Mouse (Mus musculus): ENCODE measurements around the gene Cldn7.

Gene Cldn7

DNA sequence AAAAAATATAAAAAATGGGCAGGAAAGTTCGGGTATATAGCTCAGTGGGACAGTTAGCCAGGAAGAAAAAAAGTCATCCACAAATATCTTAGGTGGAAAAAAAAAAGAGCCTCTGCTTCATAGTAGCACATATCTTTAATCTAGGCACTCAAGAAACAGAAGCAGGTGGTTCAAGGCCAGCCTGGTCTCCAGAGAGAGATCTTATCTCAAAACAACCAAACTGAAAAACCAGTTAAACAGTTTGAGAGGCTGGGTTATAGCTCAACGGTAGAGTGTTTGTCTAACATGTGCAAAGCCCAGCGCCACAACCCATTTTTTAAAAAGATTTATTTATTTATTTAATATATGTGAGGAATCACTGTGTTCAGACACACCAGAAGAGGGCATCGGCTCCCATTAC is 31.5 kb upstream of the Cldn7 start:
- DNase-seq (ENCODE audit: low spot score in 2 of 2), result no peak

DNA sequence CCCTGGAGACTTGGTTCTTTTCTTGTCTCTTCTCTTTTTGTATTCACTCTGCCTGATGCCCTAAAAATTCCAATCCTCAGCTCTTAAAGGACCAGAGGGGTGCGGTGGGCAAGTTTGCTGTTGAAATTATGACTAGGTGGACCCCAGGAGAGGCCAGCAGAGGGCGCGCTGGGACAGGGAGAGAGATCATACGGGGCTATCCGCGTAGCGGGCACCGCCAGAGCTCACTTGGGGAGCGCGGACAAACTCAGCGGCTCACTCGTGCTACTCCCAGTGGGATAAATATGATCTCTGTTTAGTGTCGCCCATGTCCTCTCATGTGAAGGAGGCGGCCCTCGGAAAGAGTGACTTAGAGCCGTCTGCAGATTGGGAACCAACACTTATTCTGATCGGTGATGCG is 30.4 kb upstream of the Cldn7 start:
- DNase-seq (ENCODE audit: low spot score in 2 of 2), result peak; percentile 85 to 89

DNA sequence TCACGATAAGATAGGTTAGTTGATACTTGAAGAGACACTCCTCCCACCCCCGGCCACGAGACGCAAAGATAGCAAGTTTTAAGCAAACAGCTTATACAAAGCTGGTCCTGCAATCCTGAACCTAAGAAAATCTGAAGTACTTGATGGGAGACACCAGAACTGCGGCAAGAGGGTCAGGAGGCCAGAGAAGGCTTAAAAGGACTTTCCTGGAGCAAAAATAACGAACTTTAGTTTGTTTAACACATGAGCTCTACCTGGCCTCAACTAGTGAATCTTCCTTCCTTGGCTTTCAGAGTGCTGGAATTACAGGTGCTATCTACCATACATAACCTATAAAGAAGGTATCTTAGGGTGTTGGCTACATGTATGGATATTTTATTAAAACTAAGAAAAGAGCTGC is 29.9 kb upstream of the Cldn7 start:
- no peak for DNase-seq (ENCODE audit: low spot score in 2 of 2)

DNA sequence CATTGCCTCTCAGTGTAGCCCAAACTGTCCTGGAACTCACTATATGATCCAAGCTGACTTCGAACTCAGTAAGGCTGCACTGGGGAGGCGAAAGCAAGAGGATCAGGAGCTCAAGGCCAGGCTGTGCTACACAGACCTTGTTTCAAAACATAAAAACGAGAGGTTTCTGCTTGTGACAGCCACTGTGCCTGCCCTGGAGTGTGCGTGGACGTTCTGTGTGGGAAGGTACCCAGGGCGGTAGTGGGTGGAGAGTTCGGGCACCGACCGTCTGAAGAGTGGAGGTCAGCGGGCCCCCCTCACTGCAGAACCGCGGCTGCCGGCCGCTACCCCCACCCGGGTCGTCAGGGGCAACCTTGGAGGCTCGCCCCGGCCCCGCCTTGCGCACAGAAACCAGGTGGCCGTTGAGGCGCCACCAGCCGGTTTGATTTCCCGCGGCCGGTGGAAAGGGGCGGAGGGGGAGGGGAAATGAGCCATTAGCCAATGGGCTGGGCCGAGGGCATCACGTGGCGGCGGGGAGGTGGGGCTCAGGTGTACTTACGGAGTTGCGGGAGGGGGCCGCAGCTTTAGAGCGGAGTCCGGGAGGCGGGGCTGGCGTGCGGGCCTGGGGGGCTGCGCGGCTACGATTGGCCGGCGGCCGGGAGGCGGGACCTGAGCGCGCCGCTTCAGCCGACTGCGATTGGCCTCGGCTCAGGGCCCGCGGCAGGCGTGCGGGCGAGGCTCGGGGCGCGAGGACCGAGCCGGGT is 29.3 kb upstream of the Cldn7 start, which contains the start of gene Ybx2:
TSS of gene Ybx2 (plus strand) at position 660 of the 743 bp plus-strand sequence.
- DNase-seq (ENCODE audit: low spot score in 2 of 2), result peak; percentile 69 to 84

DNA sequence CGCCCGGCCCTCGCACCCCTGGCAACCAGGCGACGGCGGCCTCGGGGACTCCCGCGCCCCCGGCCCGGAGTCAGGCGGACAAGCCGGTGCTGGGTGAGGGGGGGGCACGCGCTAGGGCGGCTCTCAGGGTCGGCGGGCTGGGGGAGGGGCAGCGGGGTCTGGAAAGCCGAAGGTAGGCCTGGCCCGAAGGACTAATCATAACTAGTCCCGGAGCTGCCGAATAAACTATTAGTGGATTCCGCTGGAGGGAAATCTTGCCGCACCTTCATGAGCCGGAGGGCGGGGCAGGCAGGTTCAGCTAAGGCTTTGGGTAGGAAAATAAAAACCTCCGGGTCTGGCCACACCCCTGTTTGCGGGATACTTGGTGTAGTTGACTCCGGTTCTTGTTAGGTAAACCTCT is 28.4 kb upstream of the Cldn7 start:
- no peak for DNase-seq (ENCODE audit: low spot score in 2 of 2)

DNA sequence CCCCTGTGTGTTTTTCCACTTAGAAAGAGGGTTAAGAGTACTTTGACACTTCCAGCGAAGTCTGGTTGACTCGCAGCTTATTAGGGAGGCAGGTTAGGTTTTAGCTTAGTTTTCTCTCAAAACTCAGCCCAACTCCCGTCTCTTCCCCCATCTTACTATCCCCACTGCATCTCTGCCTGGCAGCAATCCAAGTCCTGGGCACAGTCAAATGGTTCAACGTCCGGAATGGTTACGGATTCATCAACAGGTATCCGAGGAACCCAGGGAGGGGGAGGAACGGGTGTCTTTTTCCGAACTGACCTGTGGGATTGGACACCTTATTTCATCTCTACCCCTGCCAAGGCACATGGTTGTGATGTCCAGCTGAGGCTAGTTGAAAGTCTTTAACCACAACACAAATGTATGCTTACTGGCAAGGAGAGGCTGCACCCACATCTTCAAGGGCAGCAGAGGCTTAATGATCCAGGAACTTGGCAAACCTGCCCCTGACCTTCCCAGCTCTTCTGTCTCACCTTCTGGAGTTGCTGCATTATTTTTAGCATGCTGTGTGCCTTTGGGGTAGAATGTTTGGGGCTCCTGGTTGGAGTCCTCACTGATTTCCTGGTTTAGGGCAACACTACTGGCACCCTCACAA is 27.7 kb upstream of the Cldn7 start:
- no peak for DNase-seq (ENCODE audit: low spot score in 2 of 2)

DNA sequence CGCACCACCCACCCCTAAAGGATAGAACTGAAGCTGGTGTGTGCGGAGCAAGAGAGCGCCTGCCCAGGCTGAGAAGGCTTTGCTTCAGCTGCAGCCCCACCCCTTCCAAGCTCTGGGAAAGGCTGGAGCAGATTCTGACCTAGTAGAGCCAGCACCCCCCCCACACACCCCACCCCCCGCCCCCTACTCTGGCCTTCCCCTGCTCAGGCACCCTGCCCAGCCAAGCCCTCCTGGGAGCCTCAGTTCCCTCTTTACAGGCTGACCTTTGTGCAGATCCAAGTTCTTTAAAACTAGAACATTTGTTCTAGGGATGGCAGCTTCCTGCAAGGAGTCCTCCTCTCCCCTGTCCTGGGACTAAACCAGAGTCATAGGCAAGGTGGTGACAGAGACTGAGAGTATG is 27.2 kb upstream of the Cldn7 start:
- no peak for DNase-seq (ENCODE audit: low spot score in 2 of 2)

DNA sequence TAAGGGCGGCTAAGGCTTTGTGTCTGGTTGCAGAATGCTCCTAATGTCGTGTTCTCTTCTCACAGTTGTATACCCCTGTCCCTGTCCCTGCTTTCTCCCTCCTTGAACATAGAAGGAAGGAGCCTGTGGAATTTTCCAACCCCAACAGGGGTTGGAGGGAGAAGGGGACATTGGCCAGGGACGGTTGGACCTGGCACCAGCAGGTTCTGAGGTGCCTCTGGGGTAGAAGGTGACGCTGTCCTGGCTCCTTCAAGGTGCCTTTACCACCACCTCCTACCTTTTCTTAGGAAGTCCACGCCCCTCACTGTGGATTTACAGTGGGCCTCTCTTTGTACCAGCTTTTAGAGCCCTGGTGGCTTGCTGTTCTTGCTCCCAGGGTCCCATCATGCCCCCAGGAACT is 26.7 kb upstream of the Cldn7 start:
- no peak for DNase-seq (ENCODE audit: low spot score in 2 of 2)

DNA sequence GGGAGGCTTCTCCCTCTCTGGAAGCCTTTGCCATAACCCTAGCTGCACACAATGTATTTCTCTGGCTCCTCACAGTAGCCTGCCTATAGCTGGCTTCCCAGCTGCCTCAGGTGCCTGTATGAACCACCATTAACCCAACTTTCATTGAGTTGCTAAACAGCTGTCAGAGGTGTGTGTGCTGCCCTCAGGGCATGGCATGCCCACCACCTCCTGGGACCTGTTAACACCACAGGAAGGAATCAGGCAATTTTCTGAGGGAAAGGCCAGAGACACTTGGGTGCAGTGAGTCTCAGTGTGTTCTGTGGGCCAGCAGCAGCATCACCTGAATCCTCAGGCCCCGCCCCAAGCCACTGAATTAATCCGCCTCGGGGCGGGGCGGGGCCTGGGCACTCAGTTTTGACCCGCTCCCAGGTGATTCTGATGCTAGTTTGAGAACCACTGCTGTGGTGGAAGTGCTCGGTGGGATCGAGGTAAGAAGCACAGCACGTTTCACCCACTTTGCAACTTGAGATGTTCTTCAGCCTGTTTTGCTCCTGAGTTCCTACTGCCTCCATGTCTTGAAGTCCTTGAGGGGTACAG is 26.1 kb upstream of the Cldn7 start:
- DNase-seq (ENCODE audit: low spot score in 2 of 2), result no peak

DNA sequence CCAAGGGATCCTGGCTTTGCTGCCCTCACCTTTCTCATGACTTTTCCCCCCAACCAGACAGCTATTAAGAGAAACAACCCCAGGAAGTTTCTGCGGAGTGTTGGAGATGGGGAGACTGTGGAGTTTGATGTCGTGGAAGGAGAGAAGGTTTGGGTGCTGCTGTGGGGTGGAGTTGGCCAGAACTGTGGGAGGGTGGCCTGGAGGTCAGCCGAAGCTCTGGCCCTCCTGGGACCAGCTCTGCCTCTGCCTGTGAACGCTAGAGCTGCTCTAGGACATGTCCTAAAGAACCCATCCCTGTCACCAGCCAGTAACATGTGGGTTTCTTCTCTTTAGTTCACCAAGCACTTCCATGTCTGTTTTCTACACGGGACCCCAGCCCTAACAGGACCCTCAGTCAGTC is 25.4 kb upstream of the Cldn7 start:
- DNase-seq (ENCODE audit: low spot score in 2 of 2), result no peak

DNA sequence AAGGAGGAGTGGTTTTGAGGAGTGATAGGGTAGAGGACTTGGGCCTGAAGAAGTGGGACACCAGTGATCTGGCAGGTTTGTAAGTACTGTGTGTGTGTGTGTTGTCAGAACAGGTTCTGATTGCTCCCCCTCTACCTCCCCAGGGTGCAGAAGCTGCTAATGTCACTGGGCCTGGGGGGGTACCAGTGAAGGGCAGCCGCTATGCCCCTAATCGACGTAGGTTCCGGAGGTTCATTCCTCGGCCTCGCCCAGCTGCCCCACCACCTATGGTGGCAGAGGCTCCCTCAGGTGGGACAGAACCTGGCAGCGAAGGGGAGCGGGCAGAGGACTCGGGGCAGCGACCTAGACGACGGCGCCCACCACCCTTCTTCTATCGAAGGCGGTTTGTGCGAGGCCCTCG is 24.8 kb upstream of the Cldn7 start:
- DNase-seq (ENCODE audit: low spot score in 2 of 2), result no peak

DNA sequence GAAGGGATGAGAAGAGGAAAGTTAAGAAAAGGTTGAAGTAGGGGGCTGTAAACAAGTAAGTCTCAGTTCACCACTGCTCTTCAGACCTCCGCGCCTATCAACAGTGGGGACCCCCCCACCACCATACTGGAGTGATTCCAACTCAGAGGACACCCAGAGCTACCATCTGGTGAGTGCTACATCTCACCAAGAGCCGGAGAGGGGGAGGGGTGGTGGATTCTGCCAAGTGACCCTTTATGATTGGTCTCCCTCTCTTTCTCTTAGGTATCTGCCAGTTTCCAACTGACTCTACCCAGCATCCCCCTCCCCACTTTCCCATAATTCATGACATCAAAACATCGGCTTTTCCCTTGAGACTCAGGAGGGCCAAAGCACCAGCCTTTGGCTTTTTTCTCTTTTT is 23.6 kb upstream of the Cldn7 start:
- no peak for DNase-seq (ENCODE audit: low spot score in 2 of 2)

DNA sequence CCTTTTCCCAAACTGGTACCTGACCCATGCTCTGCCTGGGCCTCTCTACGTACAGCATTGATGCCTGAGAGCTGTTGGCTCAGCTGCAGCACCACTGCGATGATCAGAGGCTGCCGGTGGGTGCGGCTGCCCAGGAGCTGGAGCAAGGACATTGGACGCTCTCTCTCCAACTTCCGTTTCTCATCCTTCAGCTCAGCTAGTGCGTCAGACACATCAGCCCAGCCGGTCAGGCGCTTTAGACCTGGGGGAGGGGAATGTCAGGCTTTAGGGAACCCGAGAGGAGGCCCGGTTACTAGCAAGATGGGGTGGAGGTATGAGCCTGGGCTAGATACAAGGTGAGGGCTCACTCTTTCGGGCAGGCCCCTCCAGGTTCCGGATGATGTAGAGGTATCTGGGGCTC is 19.4 kb upstream of the Cldn7 start:
- DNase-seq (ENCODE audit: low spot score in 2 of 2), result no peak

DNA sequence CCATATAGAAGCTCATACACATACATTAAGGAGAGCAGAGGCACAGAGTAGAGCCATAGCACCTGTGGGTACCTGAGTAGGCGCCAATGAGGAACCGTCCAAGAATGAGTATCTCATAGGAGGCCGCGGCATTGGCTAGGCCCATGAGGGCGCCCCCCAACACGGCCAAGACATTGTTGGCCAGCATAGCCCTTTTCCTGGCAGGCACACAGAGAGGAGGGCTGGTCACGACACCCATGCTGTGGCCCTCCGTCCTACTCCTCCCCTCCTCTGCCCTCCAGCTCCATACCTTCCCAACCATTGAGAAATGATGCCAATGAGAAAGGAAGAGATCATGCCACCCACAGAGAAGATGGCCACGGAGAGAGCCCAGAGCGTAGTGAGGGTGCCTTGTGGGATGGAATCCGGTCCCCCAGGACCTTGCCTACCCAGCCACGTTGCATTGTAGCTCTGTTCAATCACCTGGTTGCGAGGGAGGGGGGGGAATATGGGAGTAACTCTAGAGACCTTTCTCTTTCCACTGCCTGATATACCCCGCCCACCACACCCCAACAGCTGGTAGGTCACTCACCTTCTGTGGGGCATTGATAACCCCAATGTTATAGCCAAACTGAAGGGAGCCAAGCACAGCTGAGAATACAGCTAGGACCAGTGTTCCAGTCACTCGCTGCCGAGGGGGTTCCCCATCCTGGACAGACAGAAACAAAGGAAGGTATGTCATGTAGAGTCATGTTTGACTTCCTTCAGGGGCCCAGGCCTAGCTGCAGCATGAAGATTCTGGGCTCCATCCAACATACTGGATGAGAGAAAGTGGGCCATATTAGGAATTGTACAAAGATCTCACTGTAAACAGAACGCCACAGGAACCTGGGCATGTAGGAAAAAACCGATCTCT is 18.3 kb upstream of the Cldn7 start:
- DNase-seq (ENCODE audit: low spot score in 2 of 2), result no peak

DNA sequence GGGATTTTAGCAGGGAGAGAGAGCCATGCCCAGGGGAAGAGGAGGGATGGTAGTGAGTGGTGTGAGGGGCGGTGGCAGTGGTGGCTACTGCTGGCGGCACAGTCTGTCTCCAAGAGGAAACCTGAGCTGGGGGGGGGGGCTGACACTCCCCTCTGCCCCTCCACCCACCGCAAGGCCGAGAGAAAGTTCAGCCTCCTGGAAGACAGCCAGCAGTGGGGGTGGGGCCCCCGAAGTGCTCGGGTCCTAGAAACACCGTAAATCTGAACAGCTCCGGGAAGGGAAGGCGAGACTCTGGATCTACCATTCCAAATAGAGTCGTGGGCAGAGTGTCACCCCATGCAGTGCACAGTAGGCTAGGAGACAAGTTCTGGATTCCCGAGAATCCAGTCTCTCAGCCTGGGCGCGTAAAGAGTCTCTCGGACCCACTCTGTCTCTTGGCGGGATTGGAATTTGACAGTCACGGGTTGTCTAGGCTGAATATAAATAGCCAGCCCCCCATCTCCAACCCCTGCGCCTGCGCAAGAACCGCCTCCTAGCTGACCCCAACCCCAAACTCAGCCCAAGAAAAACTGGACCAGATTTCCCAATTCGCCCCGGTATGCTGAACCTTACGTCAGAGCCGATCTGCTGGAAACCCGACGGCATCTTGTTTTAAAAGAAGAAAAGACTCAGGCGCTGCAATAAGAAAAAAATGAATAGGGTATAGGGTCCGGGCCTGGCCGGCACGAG is 17.1 kb upstream of the Cldn7 start:
- DNase-seq (ENCODE audit: low spot score in 2 of 2), result no peak

DNA sequence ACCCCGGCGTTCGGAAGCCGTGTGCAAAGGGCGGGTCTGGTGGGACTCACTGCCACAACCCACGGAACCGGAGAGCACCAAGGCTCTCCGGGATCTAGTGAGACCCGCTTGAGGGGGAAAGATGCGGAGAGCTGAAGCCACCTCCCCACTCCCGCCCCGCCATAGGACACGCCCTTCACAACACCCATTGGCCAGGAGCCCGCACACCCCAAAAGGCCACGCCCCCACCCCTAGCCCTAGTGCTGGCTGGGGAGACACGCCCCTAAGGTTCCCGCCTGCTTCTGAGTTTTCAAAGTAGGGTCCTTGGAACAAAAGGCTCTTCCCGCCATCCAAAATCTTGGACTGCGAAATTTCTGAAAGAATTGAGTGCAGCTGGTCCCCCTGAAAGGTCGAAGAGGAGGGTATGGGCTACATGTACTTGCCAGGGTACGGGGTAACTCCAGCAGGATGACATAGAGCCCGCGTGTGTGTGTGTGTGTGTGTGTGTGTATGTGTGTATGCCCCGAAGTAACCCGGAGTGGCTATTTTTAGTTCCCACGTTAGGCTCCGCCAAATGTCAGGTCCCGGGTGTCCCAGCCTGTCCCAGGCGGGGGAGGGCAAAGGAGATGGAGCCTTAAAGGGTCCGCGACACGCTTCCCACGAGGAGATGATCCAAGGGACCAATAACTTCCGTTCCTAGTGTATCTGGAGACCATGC is 16.4 kb upstream of the Cldn7 start, which contains the start of gene Slc2a4:
TSS of gene Slc2a4 (minus strand) at position 123 of the 697 bp plus-strand sequence.
- DNase-seq (ENCODE audit: low spot score in 2 of 2), result peak; percentile 76 to 84

DNA sequence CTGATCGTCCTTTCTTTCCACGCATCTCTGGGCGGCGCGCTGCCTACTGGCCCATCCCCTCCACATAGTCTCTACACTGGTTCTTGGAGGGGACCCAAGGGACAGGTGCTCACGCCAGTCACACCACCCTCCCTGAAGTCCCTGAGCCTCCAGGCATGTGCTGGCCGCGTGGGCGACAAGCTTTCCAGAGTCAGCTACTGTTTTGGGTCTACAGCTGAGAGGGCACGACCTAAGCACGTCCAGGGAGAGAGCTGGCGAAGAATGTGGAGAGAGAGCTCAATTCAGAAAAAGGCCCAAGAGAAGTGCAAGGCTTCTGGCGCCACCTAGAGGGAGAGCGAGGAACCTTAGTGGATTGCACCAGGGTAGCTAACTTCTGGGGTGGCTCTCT is 15.8 kb upstream of the Cldn7 start:
- peak; percentile 81 to 87 for DNase-seq (ENCODE audit: low spot score in 2 of 2)

DNA sequence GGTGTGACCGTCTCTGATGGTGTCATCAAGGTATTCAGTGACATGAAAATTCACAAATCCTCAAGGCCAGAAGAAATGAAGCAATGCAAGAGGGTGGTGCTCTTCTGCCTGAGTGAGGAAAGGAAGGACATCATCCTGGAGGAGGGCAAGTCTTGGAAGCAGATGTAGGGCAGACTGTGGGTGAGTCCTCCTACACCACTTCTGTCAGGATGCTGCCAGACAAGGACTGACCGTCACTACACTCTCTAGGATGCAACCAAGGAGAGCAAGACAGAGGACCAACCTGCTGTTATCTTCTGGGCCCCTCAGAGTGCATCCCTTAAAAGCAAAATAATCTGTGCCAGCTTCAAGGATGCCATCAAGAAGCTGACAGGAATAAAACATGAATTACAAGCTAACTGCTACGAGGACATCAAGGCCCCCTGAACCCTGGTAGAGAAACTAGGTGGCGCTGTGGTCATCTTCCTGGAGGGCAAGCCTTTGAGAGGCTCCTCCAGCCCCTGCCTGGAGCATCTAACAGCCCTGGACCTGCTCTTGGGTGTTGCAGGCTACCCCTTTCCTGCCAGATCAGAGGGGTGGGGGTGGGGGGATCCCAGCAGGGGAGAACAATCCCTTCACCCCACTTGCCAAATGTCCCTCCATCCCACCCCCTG is 13.6 kb upstream of the Cldn7 start:
- DNase-seq (ENCODE audit: low spot score in 2 of 2), result no peak

DNA sequence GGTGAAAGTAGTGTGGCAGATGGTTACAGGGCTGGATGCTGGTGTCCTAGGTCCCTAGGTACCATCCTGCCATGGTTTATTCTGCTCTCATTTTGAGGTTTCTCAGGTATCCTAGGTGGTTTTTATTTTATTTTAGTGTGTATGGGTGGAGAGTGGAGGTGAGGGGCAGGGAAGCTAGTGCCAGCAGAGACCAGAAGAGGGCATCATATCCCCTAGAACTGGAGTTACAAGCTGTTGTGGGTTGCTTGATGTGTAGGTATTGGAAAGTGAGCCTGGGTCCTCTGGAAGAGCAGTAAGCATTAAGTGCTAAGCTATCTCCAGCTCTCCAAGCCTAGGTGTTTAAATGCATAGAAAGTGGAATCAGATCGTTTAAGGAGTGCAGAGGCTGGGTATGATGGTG is 12.3 kb upstream of the Cldn7 start:
- no peak for DNase-seq (ENCODE audit: low spot score in 2 of 2)

DNA sequence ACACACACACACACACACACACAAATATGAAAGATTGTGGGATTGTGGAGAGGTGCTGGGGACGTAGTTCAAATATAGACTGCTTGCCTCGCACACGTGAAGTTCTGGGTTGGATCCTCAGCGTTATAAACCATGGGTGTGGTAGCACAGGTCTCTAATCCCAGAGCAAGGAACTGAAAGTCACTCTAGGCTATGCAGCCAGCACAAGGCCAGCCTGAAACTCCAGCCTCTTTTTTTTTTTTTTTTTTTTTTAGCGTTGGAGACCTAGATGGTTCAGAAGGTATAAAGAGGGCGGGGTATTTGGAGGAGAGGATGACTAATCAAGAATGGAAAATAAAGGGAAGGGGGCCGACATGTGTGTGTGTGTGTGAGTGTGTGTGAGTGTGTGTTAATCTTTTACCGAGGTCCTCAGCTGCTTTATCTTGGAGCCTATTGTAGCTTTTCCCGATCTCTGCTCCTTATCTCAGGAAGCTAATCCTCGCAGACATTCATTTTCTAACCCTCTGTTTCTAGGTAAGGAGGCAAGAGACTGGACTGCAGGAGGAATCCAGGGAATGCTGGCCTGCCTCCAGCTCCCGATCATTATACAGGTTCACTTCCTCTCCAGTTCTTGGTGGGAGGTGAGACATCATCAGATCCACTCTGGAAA is 11.2 kb upstream of the Cldn7 start:
- no peak for DNase-seq (ENCODE audit: low spot score in 2 of 2)

All from natural killer cell, adult 2 months (primary cell).